Mouse (Mus musculus): Measurements from ENCODE around the gene Spats2.

Spats2 gene

GRCm38 (mm10) chr15:99097840-99098492 is 27.8 kb upstream of the Spats2 start:
- DNase-seq (ENCODE audit: low spot score) = peak; percentile 37

- DNase-seq (ENCODE audit: low spot score) = no peak
Observed at GRCm38 (mm10) chr15:99098493-99098861, 27.2 kb upstream of the Spats2 start.

- peak; percentile 92 for DNase-seq (ENCODE audit: low spot score)
Observed at GRCm38 (mm10) chr15:99099139-99099556, 26.6 kb upstream of the Spats2 start.

GRCm38 (mm10) chr15:99099984-99100383 is 25.7 kb upstream of the Spats2 start:
- DNase-seq (ENCODE audit: low spot score) = no peak

- no peak for DNase-seq (ENCODE audit: low spot score)
Observed at GRCm38 (mm10) chr15:99105238-99105637, 20.5 kb upstream of the Spats2 start.

GRCm38 (mm10) chr15:99107866-99108265 is 17.9 kb upstream of the Spats2 start:
- DNase-seq (ENCODE audit: low spot score) = no peak

GRCm38 (mm10) chr15:99111139-99111538 is 14.6 kb upstream of the Spats2 start:
- no peak for DNase-seq (ENCODE audit: low spot score)

GRCm38 (mm10) chr15:99111809-99112208 is 13.9 kb upstream of the Spats2 start:
- no peak for DNase-seq (ENCODE audit: low spot score)

- peak; percentile 9 for DNase-seq (ENCODE audit: low spot score)
Observed at GRCm38 (mm10) chr15:99112843-99113395, 12.8 kb upstream of the Spats2 start.

GRCm38 (mm10) chr15:99113396-99113975 is 12.2 kb upstream of the Spats2 start:
- peak; percentile 34 for DNase-seq (ENCODE audit: low spot score)

- peak; percentile 84 for DNase-seq (ENCODE audit: low spot score)
Observed at GRCm38 (mm10) chr15:99114312-99115064, 11.2 kb upstream of the Spats2 start.

- DNase-seq (ENCODE audit: low spot score) = no peak
Observed at GRCm38 (mm10) chr15:99115065-99115423, 10.7 kb upstream of the Spats2 start.

GRCm38 (mm10) chr15:99116539-99116938 is 9.2 kb upstream of the Spats2 start:
- DNase-seq (ENCODE audit: low spot score) = peak; percentile 67

- no peak for DNase-seq (ENCODE audit: low spot score)
Observed at GRCm38 (mm10) chr15:99120814-99121213, 4.9 kb upstream of the Spats2 start.

GRCm38 (mm10) chr15:99122642-99123041 is 3.1 kb upstream of the Spats2 start:
- DNase-seq (ENCODE audit: low spot score) = no peak

GRCm38 (mm10) chr15:99126081-99126815 is 532 bp downstream of the Spats2 start:
- DNase-seq (ENCODE audit: low spot score) = peak; percentile 93

GRCm38 (mm10) chr15:99126816-99127365 is 1.2 kb downstream of the Spats2 start:
- DNase-seq (ENCODE audit: low spot score) = no peak

GRCm38 (mm10) chr15:99127851-99128522 is 2.3 kb downstream of the Spats2 start:
- DNase-seq (ENCODE audit: low spot score) = peak; percentile 84

GRCm38 (mm10) chr15:99129441-99129840 is 3.7 kb downstream of the Spats2 start:
- no peak for DNase-seq (ENCODE audit: low spot score)

GRCm38 (mm10) chr15:99129956-99130910 is 4.5 kb downstream of the Spats2 start:
- DNase-seq (ENCODE audit: low spot score) = no peak
